Mouse (Mus musculus) myocyte (in vitro differentiated cells): ENCODE data around the gene Spata7. TPM values are rescaled to one million over a fixed set of nuclear protein-coding genes. Genes with fewer than 3 reads are reported as not detected.

ENCODE experiments used
- H3K27me3 ChIP-seq: one replicate; pipeline ENCODE4 v1.6.1; 2011; ENCODE audit not compliant: control insufficient read depth, insufficient read depth, insufficient read length
- H3K36me3 ChIP-seq: one replicate; pipeline ENCODE4 v1.6.1; 2011; ENCODE audit not compliant: control insufficient read depth, insufficient read depth
- H3K4me2 ChIP-seq: one replicate; pipeline ENCODE4 v1.6.1; 2011; ENCODE audit warnings: low read depth, control low read depth
- H3K4me3 ChIP-seq: one replicate; pipeline ENCODE4 v1.5.1; 2011; ENCODE audit warnings: mild to moderate bottlenecking, control low read depth, moderate library complexity
- H3K79me2 ChIP-seq: one replicate; pipeline ENCODE4 v1.6.1; 2011; ENCODE audit not compliant: control insufficient read depth, insufficient read depth
- H3ac ChIP-seq: one replicate; pipeline ENCODE4 v1.6.1; 2011; ENCODE audit not compliant: control insufficient read depth, insufficient read length
- CEBPB ChIP-seq: IDR thresholded peaks from 2 replicates; pipeline ENCODE4 v1.6.1; 2011; ENCODE audit warnings: mild to moderate bottlenecking, moderate library complexity; ENCODE audit not compliant: poor library complexity, insufficient read depth, severe bottlenecking
- E2F4 ChIP-seq: IDR thresholded peaks from one replicate; pipeline ENCODE4 v1.6.1; 2011; ENCODE audit warnings: mild to moderate bottlenecking, control low read depth, moderate library complexity; ENCODE audit not compliant: insufficient read depth
- MAX ChIP-seq: IDR thresholded peaks from one replicate; pipeline ENCODE4 v1.6.1; 2011; ENCODE audit warnings: low read depth, mild to moderate bottlenecking, control low read depth
- MYOD1 ChIP-seq, 3 experiments: IDR thresholded peaks; one replicate each; pipeline ENCODE4 v1.6.1; 2011; ENCODE audit warnings: control low read depth in 2 of 3, low read depth in 2 of 3, mild to moderate bottlenecking in 2 of 3, moderate library complexity in 1 of 3; ENCODE audit not compliant: insufficient read length in 2 of 3, control insufficient read depth in 1 of 3
- MYOG ChIP-seq, 3 experiments: IDR thresholded peaks; one replicate each; pipeline ENCODE4 v1.6.1; 2011; ENCODE audit warnings: control low read depth in 2 of 3, low read depth in 2 of 3, mild to moderate bottlenecking in 2 of 3; ENCODE audit not compliant: insufficient read length in 2 of 3, control insufficient read depth in 1 of 3, insufficient read depth in 1 of 3
- POLR2A ChIP-seq: IDR thresholded peaks from one replicate; pipeline ENCODE4 v1.6.1; 2011; ENCODE audit warnings: low read depth, mild to moderate bottlenecking, control low read depth, moderate library complexity; ENCODE audit not compliant: insufficient read length
- POLR2AphosphoS2 ChIP-seq: IDR thresholded peaks from one replicate; pipeline ENCODE4 v1.6.1; 2011; ENCODE audit warnings: low read depth, control low read depth; ENCODE audit not compliant: insufficient read length
- REST ChIP-seq: IDR thresholded peaks from one replicate; pipeline ENCODE4 v1.6.1; 2011; ENCODE audit warnings: mild to moderate bottlenecking, control low read depth, moderate library complexity; ENCODE audit not compliant: insufficient read depth, insufficient read length
- SRF ChIP-seq: IDR thresholded peaks from one replicate; pipeline ENCODE4 v1.6.1; 2011; ENCODE audit warnings: low read depth; ENCODE audit not compliant: control insufficient read depth, insufficient read length
- TCF12 ChIP-seq: IDR thresholded peaks from one replicate; pipeline ENCODE4 v1.6.1; 2011; ENCODE audit warnings: mild to moderate bottlenecking, control low read depth; ENCODE audit not compliant: poor library complexity, insufficient read depth, severe bottlenecking
- TCF3 ChIP-seq: IDR thresholded peaks from one replicate; pipeline ENCODE4 v1.6.1; 2011; ENCODE audit warnings: low read depth, control low read depth; ENCODE audit not compliant: insufficient read length
- USF1 ChIP-seq: IDR thresholded peaks from one replicate; pipeline ENCODE4 v1.6.1; 2011; ENCODE audit warnings: low read depth, mild to moderate bottlenecking, control low read depth, moderate library complexity
- polyA plus RNA-seq: library from polyadenylated mRNA; unstranded; fragments of >200 nt; fragmentation: generic; extraction: Trizol; gene quantifications from one replicate; pipeline ENCODE4 v1.2.1, GENCODE M21; 2012; ENCODE audit warnings: missing spikeins

Spata7 gene
- polyA plus RNA-seq: 3.8 TPM

GRCm38 (mm10) chr12:98627392-98628259 lies at the start of gene Spata7:
TSS of gene Spata7 (plus strand) at chr12:98628157.
- H3K4me2 ChIP-seq: peak within 1 kb of the TSS; percentile 84
- peaks cover 3% of the 10 kb centered on the region for H3K36me3 ChIP-seq
- peak; percentile 51 for TF ChIP-seq POLR2A
- TF ChIP-seq POLR2AphosphoS2: peak; percentile 38
- TF ChIP-seq TCF12: no peak
- TF ChIP-seq CEBPB: no peak
- TF ChIP-seq MYOD1 (IDR thresholded peaks at IDR 0.05; ENCODE audit: control insufficient read depth in 1 of 3, insufficient read length in 2 of 3, low read depth in 2 of 3): no peak
- no peak within 1 kb of the TSS for H3ac ChIP-seq
- H3K27me3 ChIP-seq: no peaks in the 10 kb centered on the region
- peak within 1 kb of the TSS; percentile 80 for H3K4me3 ChIP-seq
- H3K79me2 ChIP-seq: no peaks in the 10 kb centered on the region

GRCm38 (mm10) chr12:98585302-98585701 lies 42.7 kb upstream of the Spata7 start:
- Histone ChIP-seq H3K4me2 (no peak overlapping the region), H3K27me3 (no peaks in the 10 kb centered on the region), H3K4me3 (no peak overlapping the region), H3K36me3 (no peaks in the 10 kb centered on the region), H3K79me2 (no peaks in the 10 kb centered on the region), H3ac (no peak overlapping the region)
- TF ChIP-seq REST (no peak), MYOG (IDR thresholded peaks at IDR 0.05; ENCODE audit: control insufficient read depth in 1 of 3, insufficient read depth in 1 of 3, insufficient read length in 2 of 3, low read depth in 2 of 3) (no peak), POLR2A (no peak), MAX (no peak)

GRCm38 (mm10) chr12:98588573-98588972 lies 39.4 kb upstream of the Spata7 start:
- H3K27me3 ChIP-seq: no peaks in the 10 kb centered on the region
- H3K36me3 ChIP-seq: no peaks in the 10 kb centered on the region
- peak overlapping the region; percentile 24 for H3K4me2 ChIP-seq
- H3K79me2 ChIP-seq: no peaks in the 10 kb centered on the region
- TF ChIP-seq MYOD1 (IDR thresholded peaks at IDR 0.05; ENCODE audit: control insufficient read depth in 1 of 3, insufficient read length in 2 of 3, low read depth in 2 of 3): no peak
- peak; percentile 43 for TF ChIP-seq MAX
- no peak overlapping the region for H3K4me3 ChIP-seq
- no peak overlapping the region for H3ac ChIP-seq

- H3K36me3 ChIP-seq: no peaks in the 10 kb centered on the region
- no peaks in the 10 kb centered on the region for H3K27me3 ChIP-seq
- no peaks in the 10 kb centered on the region for H3K79me2 ChIP-seq
- no peak overlapping the region for H3K4me2 ChIP-seq
- H3K4me3 ChIP-seq: no peak overlapping the region
- no peak overlapping the region for H3ac ChIP-seq
- TF ChIP-seq POLR2A (no peak), SRF (no peak), MYOG (IDR thresholded peaks at IDR 0.05; ENCODE audit: control insufficient read depth in 1 of 3, insufficient read depth in 1 of 3, insufficient read length in 2 of 3, low read depth in 2 of 3) (no peak)
Observed at GRCm38 (mm10) chr12:98591016-98591415, 36.9 kb upstream of the Spata7 start.

- H3K79me2 ChIP-seq: no peaks in the 10 kb centered on the region
- no peak overlapping the region for H3K4me2 ChIP-seq
- H3ac ChIP-seq: no peak overlapping the region
- no peaks in the 10 kb centered on the region for H3K36me3 ChIP-seq
- H3K4me3 ChIP-seq: no peak overlapping the region
- TF ChIP-seq REST: no peak
- TF ChIP-seq TCF12: no peak
- no peak for TF ChIP-seq MYOG (IDR thresholded peaks at IDR 0.05; ENCODE audit: control insufficient read depth in 1 of 3, insufficient read depth in 1 of 3, insufficient read length in 2 of 3, low read depth in 2 of 3)
- no peak for TF ChIP-seq POLR2A
- no peak for TF ChIP-seq POLR2AphosphoS2
- no peak for TF ChIP-seq TCF3
- no peak for TF ChIP-seq SRF
- no peak for TF ChIP-seq MAX
- no peak for TF ChIP-seq USF1
- no peaks in the 10 kb centered on the region for H3K27me3 ChIP-seq
Observed at GRCm38 (mm10) chr12:98600861-98601260, 27.1 kb upstream of the Spata7 start.

- Histone ChIP-seq H3ac (no peak overlapping the region), H3K79me2 (no peaks in the 10 kb centered on the region), H3K36me3 (no peaks in the 10 kb centered on the region), H3K4me3 (no peak overlapping the region), H3K4me2 (no peak overlapping the region), H3K27me3 (no peaks in the 10 kb centered on the region)
- no peak for TF ChIP-seq E2F4
- no peak for TF ChIP-seq REST
- no peak for TF ChIP-seq POLR2AphosphoS2
- TF ChIP-seq MYOG (IDR thresholded peaks at IDR 0.05; ENCODE audit: control insufficient read depth in 1 of 3, insufficient read depth in 1 of 3, insufficient read length in 2 of 3, low read depth in 2 of 3): no peak
- no peak for TF ChIP-seq USF1
- no peak for TF ChIP-seq TCF12
- TF ChIP-seq SRF: no peak
- no peak for TF ChIP-seq MYOD1 (IDR thresholded peaks at IDR 0.05; ENCODE audit: control insufficient read depth in 1 of 3, insufficient read length in 2 of 3, low read depth in 2 of 3)
- no peak for TF ChIP-seq MAX
- TF ChIP-seq CEBPB: no peak
- no peak for TF ChIP-seq POLR2A
- no peak for TF ChIP-seq TCF3
Observed at GRCm38 (mm10) chr12:98602114-98602513, 25.8 kb upstream of the Spata7 start.
